Mouse (Mus musculus) gastrocnemius, postnatal 25 days (tissue): ENCODE measurements at regions not wholly inside any gene's neighbourhood (a gene's known extent, or its start where the extent isn't known, plus 50 kb on each side); places are given as distances from the start of the nearest gene placed in this dataset.
A peak's percentile ranks its signal among the peaks of the same experiment; 100 is the strongest.
"Not testable (repeated sequence)": the region's sequence is repeated elsewhere in the genome, so short reads cannot be mapped to it uniquely, and the experiment has no call there.

Source experiments
- DNase-seq: peaks from one replicate; pipeline ENCODE4 v3.0.0; 2022

GRCm38 (mm10) chr17:7537210-7537609 lies 151.9 kb upstream of the Unc93a2 start:
- DNase-seq = no peak

- DNase-seq = no peak
These were observed 149.3 kb upstream of the Unc93a2 start for GRCm38 (mm10) chr17:7534386-7535059.

GRCm38 (mm10) chr17:7533552-7533951 lies 148.3 kb upstream of the Unc93a2 start:
- DNase-seq = no peak

- peak; percentile 71 for DNase-seq
These were observed 147.4 kb upstream of the Unc93a2 start for GRCm38 (mm10) chr17:7532618-7533017.

GRCm38 (mm10) chr17:7529304-7529703 lies 144.0 kb upstream of the Unc93a2 start:
- DNase-seq = no peak

- no peak for DNase-seq
These were observed 142.4 kb upstream of the Unc93a2 start for GRCm38 (mm10) chr17:7527681-7528080.

- DNase-seq = not testable (repeated sequence)
These were observed 139.2 kb upstream of the Unc93a2 start for GRCm38 (mm10) chr17:7524497-7524896.

GRCm38 (mm10) chr17:7521127-7521526 lies 135.9 kb upstream of the Unc93a2 start:
- no peak for DNase-seq
